Mouse (Mus musculus): ENCODE data around the gene Etnppl. TPM values are rescaled to one million over a fixed set of nuclear protein-coding genes. Genes with fewer than 3 reads are reported as not detected.

Etnppl gene
- polyA plus RNA-seq (2017; shearing (Covaris generic)): under 1 TPM; 0.10 to 0.93 TPM

GRCm38 (mm10) chr3:130617439-130617898 is at the start of gene Etnppl:
TSS of gene Etnppl (plus strand) at chr3:130617448.

Other genes with a start within 250 kb of the Etnppl start
- gene Ostc, start 92.0 kb downstream of the Etnppl start, polyA plus RNA-seq (2017; shearing (Covaris generic)): 100 to 1,000 TPM; 228 to 258 TPM
- 1,000 to 10,000 TPM in 1 of 2 experiments, 100 to 1,000 TPM in 1; 736 to 1,186 TPM for gene Rpl34, start 113.0 kb downstream of the Etnppl start, polyA plus RNA-seq (2017; shearing (Covaris generic))